Mouse (Mus musculus) retina, postnatal 7 days (tissue): ENCODE data around the gene Ttll12.

Experiments
- DNase-seq: peaks from one replicate; pipeline ENCODE4 v3.0.0-alpha.2; 2012; ENCODE audit warnings: low read depth, low spot score

Gene Ttll12

GRCm38 (mm10) chr15:83593702-83594512 is 1.1 kb downstream of the Ttll12 start:
- DNase-seq: no peak

DNA sequence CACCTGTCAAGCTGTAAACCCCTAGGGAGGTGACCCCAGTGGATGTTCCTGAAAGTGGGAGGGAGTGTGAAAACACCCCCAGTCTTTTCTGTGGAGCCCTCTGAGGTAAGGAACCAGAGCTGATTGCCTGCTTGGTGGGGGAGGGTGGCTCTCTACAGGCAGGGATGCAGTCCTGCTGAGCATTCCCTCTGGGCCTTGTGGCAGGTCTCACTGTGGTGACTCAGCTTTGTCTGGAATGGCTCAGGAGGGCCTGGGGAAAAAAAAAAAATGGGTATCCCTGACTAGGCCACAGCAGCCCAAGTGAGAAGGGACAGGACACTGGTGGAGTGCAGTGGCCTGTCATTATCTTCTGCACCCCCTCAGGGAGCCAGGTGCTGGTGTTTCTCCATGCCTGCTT is 1.8 kb downstream of the Ttll12 start:
- DNase-seq: no peak

- DNase-seq: no peak
Observed at GRCm38 (mm10) chr15:83592260-83593188, 2.4 kb downstream of the Ttll12 start.

GRCm38 (mm10) chr15:83591758-83592157 is 3.2 kb downstream of the Ttll12 start:
- no peak for DNase-seq

DNA sequence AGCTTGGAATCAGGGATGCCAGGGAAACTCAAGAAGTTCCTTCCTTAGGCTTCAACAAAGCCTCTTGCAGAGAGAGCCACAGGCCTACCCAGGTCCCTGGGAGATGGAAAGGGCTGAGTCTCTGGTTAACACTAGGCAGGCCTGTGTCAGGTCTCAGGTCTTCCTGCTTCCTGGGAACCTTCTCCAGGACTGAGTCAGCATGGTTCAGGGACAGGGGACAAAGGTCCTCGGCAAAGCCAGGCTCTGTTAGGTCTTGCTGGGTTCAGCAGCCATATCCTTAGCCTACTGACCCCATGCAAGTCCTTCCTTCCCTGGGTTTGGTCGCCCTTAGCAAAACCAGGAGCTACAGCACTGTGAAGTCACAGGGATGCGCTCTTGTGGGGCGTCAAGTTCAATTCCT is 4.1 kb downstream of the Ttll12 start:
- no peak for DNase-seq

- no peak for DNase-seq
Observed at GRCm38 (mm10) chr15:83584741-83585220, 10.2 kb downstream of the Ttll12 start.

- DNase-seq: peak; percentile 55
Observed at GRCm38 (mm10) chr15:83583419-83584156, 11.4 kb downstream of the Ttll12 start.

DNA sequence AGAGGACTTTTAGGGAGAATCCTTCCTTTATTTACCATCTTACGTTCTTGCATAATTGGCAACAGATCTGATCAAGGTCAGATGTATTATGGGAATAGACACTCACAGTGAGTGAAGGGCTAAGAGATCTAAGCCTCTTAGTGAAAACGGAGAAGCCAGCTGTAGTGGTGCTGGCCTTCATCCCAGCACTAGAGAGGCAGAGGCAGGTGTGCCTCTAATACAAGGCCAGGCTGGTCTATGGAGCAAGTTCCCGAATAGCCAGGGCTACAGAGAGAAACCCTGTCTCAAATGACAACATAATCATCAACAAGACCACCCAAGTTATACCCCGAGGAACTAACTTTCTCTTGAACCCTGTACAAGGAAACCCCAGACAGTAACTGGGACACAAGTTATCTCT is 12.0 kb downstream of the Ttll12 start:
- DNase-seq: no peak

DNA sequence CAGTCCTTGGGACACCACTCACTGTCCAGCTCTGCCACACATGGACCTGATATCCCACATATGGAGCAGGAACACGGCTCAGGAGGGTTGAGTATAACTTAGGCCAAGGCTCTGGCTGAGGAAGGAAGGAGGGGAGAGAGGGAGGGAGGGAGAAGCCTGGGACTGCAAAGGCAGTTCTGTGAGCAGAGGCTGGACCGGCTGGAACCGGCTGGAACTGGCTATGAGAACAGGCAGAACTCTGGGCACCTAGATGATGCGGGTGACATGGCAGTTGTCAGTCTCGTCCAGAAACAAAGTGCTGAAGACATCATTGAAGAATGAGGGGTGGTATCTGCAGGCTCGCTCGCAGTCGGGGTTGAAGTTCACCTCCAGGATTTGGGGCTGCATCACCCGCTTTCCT is 18.3 kb downstream of the Ttll12 start:
- no peak for DNase-seq

DNA sequence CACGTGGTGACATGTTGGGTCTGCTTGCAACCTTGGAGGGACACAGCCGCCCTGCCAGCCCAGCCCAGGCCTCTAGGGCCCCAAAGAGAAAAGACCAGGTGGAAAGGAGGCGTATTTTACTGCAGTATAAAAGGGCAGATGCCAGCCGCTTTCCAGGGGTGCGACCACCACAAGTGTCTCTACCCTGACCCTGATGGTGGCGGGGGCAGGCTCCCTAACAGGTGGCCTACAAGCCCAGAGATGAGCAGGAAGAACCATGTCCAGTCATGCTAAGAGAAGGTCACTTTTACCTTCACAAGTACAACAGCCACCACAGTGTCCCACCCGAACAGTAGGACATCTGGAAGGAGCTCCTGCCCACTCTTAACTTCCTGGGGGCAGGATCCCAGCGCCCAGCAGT is 19.4 kb downstream of the Ttll12 start:
- DNase-seq: no peak

GRCm38 (mm10) chr15:83574731-83575351 is 20.1 kb downstream of the Ttll12 start:
- no peak for DNase-seq

- DNase-seq: no peak
Observed at GRCm38 (mm10) chr15:83573606-83574005, 21.4 kb downstream of the Ttll12 start.

DNA sequence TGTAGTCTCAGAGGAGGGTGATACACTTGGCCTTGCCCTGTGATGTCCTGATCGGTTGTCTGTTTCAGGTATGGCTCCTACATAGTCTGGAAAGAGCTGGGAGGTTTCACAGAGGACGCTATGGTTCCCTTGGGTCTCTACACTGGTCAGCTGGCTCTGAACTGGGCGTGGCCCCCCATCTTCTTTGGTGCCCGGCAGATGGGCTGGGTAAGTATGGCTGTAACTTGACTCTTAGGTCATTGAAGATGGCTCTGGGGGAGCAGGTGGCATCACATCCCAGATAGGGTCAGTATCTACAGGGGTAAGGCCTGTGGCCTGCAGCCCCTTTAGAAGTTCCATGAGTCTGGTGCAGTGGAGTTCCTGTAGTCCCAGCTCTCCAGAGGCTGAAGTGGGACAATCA is 22.8 kb downstream of the Ttll12 start:
- DNase-seq: no peak

DNA sequence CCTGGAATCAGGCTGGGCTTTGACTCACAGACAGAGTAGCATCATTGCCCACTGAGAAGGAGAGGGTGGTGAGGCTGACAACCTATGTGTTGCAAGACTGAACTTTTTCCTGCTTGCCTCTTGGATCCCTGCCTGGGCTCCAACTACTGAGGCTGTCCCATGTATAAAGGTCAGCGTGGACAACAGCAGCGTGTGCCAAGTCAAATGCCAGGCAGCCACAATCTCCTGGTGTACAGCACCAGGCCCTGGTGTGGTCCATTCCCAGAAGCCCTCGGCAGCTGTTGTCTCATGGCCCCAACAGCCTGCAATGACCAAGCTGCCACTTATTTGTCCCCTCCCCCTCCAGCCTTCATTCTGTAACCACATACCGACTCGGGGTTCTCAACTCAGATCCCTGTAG is 23.3 kb downstream of the Ttll12 start:
- no peak for DNase-seq

GRCm38 (mm10) chr15:83570641-83571040 is 24.3 kb downstream of the Ttll12 start:
- DNase-seq: no peak

DNA sequence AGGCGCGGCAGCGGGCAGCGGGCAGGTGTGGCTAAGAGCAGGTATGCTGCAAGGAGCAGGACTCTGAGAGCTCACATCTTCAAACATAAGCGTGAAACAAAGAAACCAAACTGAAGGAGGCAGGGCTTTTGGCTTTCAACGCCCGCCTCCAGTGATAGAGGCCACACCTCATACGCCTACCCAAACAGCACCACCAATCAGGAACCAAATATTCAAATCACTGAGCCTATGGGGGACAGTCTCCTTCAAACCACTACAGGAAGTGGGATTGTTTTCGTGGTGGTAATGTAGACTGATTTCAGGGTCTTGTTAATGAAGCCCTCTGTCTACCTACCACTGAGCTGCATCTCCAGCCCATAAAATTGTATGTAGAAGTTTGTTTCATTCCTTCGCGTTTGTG is 25.3 kb downstream of the Ttll12 start:
- no peak for DNase-seq

DNA sequence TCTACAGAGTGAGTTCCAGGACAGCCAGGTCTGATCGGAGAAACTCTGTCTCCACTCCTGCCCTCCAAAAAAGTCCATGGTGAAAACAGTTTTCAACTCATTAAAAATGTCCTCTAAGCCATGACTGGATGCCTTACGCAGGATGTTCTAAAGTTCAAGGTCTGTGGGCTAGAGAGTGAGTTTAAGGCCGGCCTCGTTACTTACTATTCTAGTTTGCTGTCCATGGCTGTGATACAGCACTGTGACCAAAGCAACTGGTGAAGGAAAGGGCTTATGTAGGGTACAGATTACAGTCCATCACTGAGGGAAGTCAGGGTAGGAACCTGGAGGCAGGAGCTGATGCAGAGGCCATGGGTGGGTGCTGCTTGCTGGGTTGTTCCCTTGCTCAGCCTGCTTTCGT is 26.4 kb downstream of the Ttll12 start:
- DNase-seq: no peak

GRCm38 (mm10) chr15:83567728-83568127 is 27.2 kb downstream of the Ttll12 start:
- DNase-seq: no peak

DNA sequence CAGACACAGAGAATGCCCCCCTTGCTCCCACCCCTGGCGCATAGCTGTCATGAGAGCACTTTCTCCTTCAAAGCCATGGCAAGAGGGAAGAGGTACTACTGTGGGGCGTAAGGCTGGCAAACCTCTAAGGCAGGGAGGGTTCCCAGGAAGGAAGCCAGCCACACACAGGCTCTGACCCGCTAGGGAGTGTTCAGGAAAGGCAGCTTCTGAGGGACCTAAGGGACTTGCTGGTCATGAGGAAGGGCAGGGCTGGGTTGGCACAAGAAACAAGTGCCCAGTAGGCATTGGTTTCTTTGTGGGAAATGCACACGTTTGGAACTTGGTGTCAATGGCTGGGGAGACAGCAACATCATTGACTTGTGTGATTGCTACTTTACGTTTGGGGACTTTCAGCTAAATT is 29.0 kb downstream of the Ttll12 start:
- no peak for DNase-seq

DNA sequence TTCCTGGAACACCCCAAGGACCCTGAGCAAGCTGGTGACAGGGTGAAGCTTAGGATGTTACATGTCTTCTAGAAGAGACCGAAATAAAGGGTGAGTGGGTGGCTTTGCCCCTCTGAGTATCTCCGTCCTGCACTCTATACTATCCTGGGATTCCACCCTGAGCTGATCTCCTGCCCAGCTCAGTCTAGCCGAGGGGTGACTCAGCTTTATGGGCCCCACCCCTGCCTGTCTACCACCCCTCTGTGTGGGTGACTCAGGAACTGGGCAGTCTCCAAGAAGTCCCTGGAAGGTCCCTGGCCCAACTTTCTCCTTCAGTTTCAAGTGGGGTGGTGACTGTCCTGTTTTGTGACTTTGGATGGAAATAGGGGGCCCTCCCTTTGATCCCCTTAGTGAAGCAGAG is 29.5 kb downstream of the Ttll12 start:
- no peak for DNase-seq

- no peak for DNase-seq
Observed at GRCm38 (mm10) chr15:83563857-83564651, 30.9 kb downstream of the Ttll12 start.
